Mouse (Mus musculus) small intestine, adult 2 months (tissue): ENCODE measurements around the gene Copg2.

Experiments used
- CTCF ChIP-seq: fragments of 200-500 bp; IDR thresholded peaks from 2 replicates; pipeline ENCODE4 v1.5.1; 2012; ENCODE audit warnings: low read depth, mild to moderate bottlenecking, control low read depth, inconsistent platforms, low read length, moderate library complexity, mixed read lengths; ENCODE audit not compliant: insufficient replicate concordance, insufficient read length; ENCODE audit errors: extremely low read depth
- POLR2A ChIP-seq: fragments of 200-500 bp; IDR thresholded peaks from 2 replicates; pipeline ENCODE4 v1.6.1; 2012; ENCODE audit warnings: low read depth, mild to moderate bottlenecking, control low read depth, inconsistent platforms, low read length, moderate library complexity

- no peak for TF ChIP-seq CTCF
- TF ChIP-seq POLR2A = no peak
These were observed 198.6 kb downstream of the Copg2 start for GRCm38 (mm10) chr6:30698036-30698435.
